Mouse (Mus musculus) small intestine, adult 2 months (tissue): ENCODE measurements around the gene Higd1c. TPM values are rescaled to one million over a fixed set of nuclear protein-coding genes. Genes with fewer than 3 reads are reported as not detected.
"Not testable (repeated sequence)": the region's sequence is repeated elsewhere in the genome, so short reads cannot be mapped to it uniquely, and the experiment has no call there.

ENCODE experiments used
- H3K27ac ChIP-seq: fragments of 200-500 bp; 2 replicates; pipeline ENCODE4 v1.5.1; 2012; ENCODE audit warnings: low read depth, low read length, control low read depth, inconsistent platforms; ENCODE audit not compliant: insufficient read depth
- H3K27me3 ChIP-seq: fragments of 200-500 bp; 2 replicates; pipeline ENCODE4 v1.6.1; 2012; ENCODE audit warnings: mild to moderate bottlenecking, moderate library complexity, low read length, inconsistent platforms; ENCODE audit not compliant: control insufficient read depth, insufficient read depth
- H3K36me3 ChIP-seq: fragments of 200-500 bp; 2 replicates; pipeline ENCODE4 v1.6.1; 2012; ENCODE audit warnings: mild to moderate bottlenecking, low read length, control low read depth, inconsistent platforms; ENCODE audit not compliant: control insufficient read depth, insufficient read depth
- H3K4me1 ChIP-seq: fragments of 200-500 bp; 2 replicates; pipeline ENCODE4 v1.6.1; 2012; ENCODE audit warnings: low read length, inconsistent platforms, mixed read lengths; ENCODE audit not compliant: control insufficient read depth, insufficient read depth, insufficient read length
- H3K4me3 ChIP-seq: fragments of 200-500 bp; 2 replicates; pipeline ENCODE4 v1.5.1; 2012; ENCODE audit warnings: low read depth, mild to moderate bottlenecking, control low read depth, inconsistent platforms, low read length, moderate library complexity
- CTCF ChIP-seq: fragments of 200-500 bp; IDR thresholded peaks from 2 replicates; pipeline ENCODE4 v1.5.1; 2012; ENCODE audit warnings: low read depth, mild to moderate bottlenecking, control low read depth, inconsistent platforms, low read length, moderate library complexity, mixed read lengths; ENCODE audit not compliant: insufficient replicate concordance, insufficient read length; ENCODE audit errors: extremely low read depth
- POLR2A ChIP-seq: fragments of 200-500 bp; IDR thresholded peaks from 2 replicates; pipeline ENCODE4 v1.6.1; 2012; ENCODE audit warnings: low read depth, mild to moderate bottlenecking, control low read depth, inconsistent platforms, low read length, moderate library complexity
- WGBS: fragments of 180-500 bp; shearing (Covaris S2); methylation state at CpG from one replicate; pipeline ENCODE4 v1.1.7; 2018; 5-methylcytosine and 5-hydroxymethylcytosine counted together
- polyA plus RNA-seq: library from polyadenylated mRNA; depleted of rRNA; stranded (reverse); fragments of >200 nt; gene quantifications from 2 replicates; pipeline ENCODE4 v1.2.3, GENCODE M21; 2012

The Higd1c gene
- polyA plus RNA-seq, 1 experiment: not detected

GRCm38 (mm10) chr15:100421059-100421757 is 56.9 kb downstream of the Higd1c start:
- H3K27me3 ChIP-seq: no peaks in the 10 kb centered on the region
- H3K27ac ChIP-seq: peak overlapping the region; percentile 90
- WGBS: 6% methylated on average over 8 of the region's 8 CpGs
- H3K4me3 ChIP-seq: peak overlapping the region; percentile 37; the same call in 1 of the 2 replicates
- peaks cover 19% of the 10 kb centered on the region for H3K4me1 ChIP-seq
- H3K36me3 ChIP-seq: 0 out of 2 replicates have a peak, but pooled peaks cover 4% of the 10 kb centered on the region
- TF ChIP-seq CTCF (no peak), POLR2A (no peak)

- 11% methylated on average over 3 of the region's 3 CpGs for WGBS
- peak within 1 kb of the TSS; percentile 90 for H3K27ac ChIP-seq
These were observed 57.4 kb downstream of the Higd1c start, which contains the start of gene Gm5475 for GRCm38 (mm10) chr15:100421758-100422197. Gm5475 (plus strand) TSS chr15:100422147.

GRCm38 (mm10) chr15:100422476-100422875 is 58.1 kb downstream of the Higd1c start:
- Histone ChIP-seq H3K27me3 (no peaks in the 10 kb centered on the region), H3K4me3 (peak overlapping the region; percentile 90), H3K27ac (peak overlapping the region; percentile 67), H3K4me1 (peaks cover 17% of the 10 kb centered on the region), H3K36me3 (0 out of 2 replicates have a peak, but pooled peaks cover 2% of the 10 kb centered on the region)
- TF ChIP-seq POLR2A (no peak), CTCF (no peak)
- 1% methylated on average over 44 of the region's 44 CpGs for WGBS

More at GRCm38 (mm10) chr15:100421758-100422197, 57.4 kb downstream of the Higd1c start, which contains the start of gene Gm5475:
- Histone ChIP-seq H3K4me1 (peaks cover 17% of the 10 kb centered on the region), H3K4me3 (peak within 1 kb of the TSS; percentile 90)
- H3K27me3 ChIP-seq, H3K36me3 ChIP-seq: not testable (repeated sequence)

- TF ChIP-seq POLR2A (peak; percentile 93), CTCF (no peak)
- Histone ChIP-seq H3K27me3 (no peaks in the 10 kb centered on the region), H3K27ac (peak overlapping the region; percentile 67), H3K4me3 (peak overlapping the region; percentile 90), H3K36me3 (no peaks in the 10 kb centered on the region), H3K4me1 (peaks cover 17% of the 10 kb centered on the region)
- 1% methylated on average over 65 of the region's 65 CpGs for WGBS
These were observed 58.8 kb downstream of the Higd1c start for GRCm38 (mm10) chr15:100422899-100423860.

GRCm38 (mm10) chr15:100423916-100424315 is 59.6 kb downstream of the Higd1c start:
- peak; percentile 43; the same call in 1 of the 2 replicates for TF ChIP-seq POLR2A
- TF ChIP-seq CTCF: no peak
- H3K4me1 ChIP-seq: peaks cover 17% of the 10 kb centered on the region
- peak overlapping the region; percentile 45 for H3K27ac ChIP-seq
- peak overlapping the region; percentile 49 for H3K4me3 ChIP-seq
- H3K36me3 ChIP-seq: no peaks in the 10 kb centered on the region
- WGBS: 2% methylated on average over 14 of the region's 14 CpGs
- no peaks in the 10 kb centered on the region for H3K27me3 ChIP-seq

GRCm38 (mm10) chr15:100424396-100425122 is 60.2 kb downstream of the Higd1c start, which contains the start of gene Slc11a2:
Slc11a2 (minus strand) TSS chr15:100425072.
- TF ChIP-seq POLR2A (no peak), CTCF (no peak)
- Histone ChIP-seq H3K27me3 (no peaks in the 10 kb centered on the region), H3K4me3 (peak within 1 kb of the TSS; percentile 49), H3K27ac (peak within 1 kb of the TSS; percentile 45), H3K36me3 (no peaks in the 10 kb centered on the region), H3K4me1 (peaks cover 13% of the 10 kb centered on the region)
- 17% methylated on average over 17 of the region's 17 CpGs for WGBS
